Mouse (Mus musculus) thymus, adult 2 months (tissue): Measurements from ENCODE around the gene Tmbim6.

Experiments used
- CTCF ChIP-seq: fragments of 200-500 bp; IDR thresholded peaks from 2 replicates; pipeline ENCODE4 v1.5.1; 2012; ENCODE audit warnings: mild to moderate bottlenecking, control low read depth, low read length, moderate library complexity, borderline replicate concordance; ENCODE audit not compliant: control insufficient read depth, poor library complexity, insufficient read depth; ENCODE audit errors: extremely low read depth
- POLR2A ChIP-seq: fragments of 200-500 bp; IDR thresholded peaks from 2 replicates; pipeline ENCODE4 v1.6.1; 2012; ENCODE audit warnings: mild to moderate bottlenecking, low read length, control low read depth, moderate library complexity; ENCODE audit not compliant: control insufficient read depth, poor library complexity, insufficient read depth; ENCODE audit errors: extremely low read depth

- TF ChIP-seq CTCF: no peak
- no peak for TF ChIP-seq POLR2A
These were observed 48.4 kb upstream of the Tmbim6 start for GRCm38 (mm10) chr15:99344148-99344870.
